Mouse (Mus musculus) forebrain, embryonic 11.5 days (tissue): Measurements from ENCODE around the gene Cxcr5. TPM values are rescaled to one million over a fixed set of nuclear protein-coding genes. Genes with fewer than 3 reads are reported as not detected.

ENCODE experiments used
- ATAC-seq: fragments of 200-750 bp; cut with Nextera tagmentation; replicated peaks from 2 replicates; pipeline ENCODE4 v1.8.0; 2017; ENCODE audit warnings: moderate TSS enrichment; ENCODE audit not compliant: low FRiP score
- DNase-seq: peaks from one replicate; pipeline ENCODE4 v3.0.0-alpha.2; 2017; ENCODE audit warnings: low spot score
- H3K27ac ChIP-seq: fragments of 300-500 bp; sonication (generic); 2 replicates; pipeline ENCODE4 v1.5.1; 2014; ENCODE audit warnings: low read depth, low read length
- H3K27me3 ChIP-seq: fragments of 300-500 bp; sonication (generic); 2 replicates; pipeline ENCODE4 v1.6.1; 2014; ENCODE audit warnings: mild to moderate bottlenecking, low read length, mixed read lengths; ENCODE audit not compliant: control insufficient read depth, insufficient read depth
- H3K36me3 ChIP-seq: fragments of 300-500 bp; sonication (generic); 2 replicates; pipeline ENCODE4 v1.6.1; 2014; ENCODE audit warnings: mild to moderate bottlenecking, low read length, moderate library complexity, mixed read lengths; ENCODE audit not compliant: control insufficient read depth, insufficient read depth
- H3K4me1 ChIP-seq: fragments of 300-500 bp; sonication (generic); replicated peaks from 2 replicates; pipeline ENCODE4 v1.6.1; 2014; ENCODE audit warnings: low read length, mixed read lengths; ENCODE audit not compliant: control insufficient read depth, insufficient read depth
- H3K4me2 ChIP-seq: fragments of 300-500 bp; sonication (generic); 2 replicates; pipeline ENCODE4 v1.6.1; 2014; ENCODE audit warnings: low read depth, mild to moderate bottlenecking, low read length, moderate library complexity, mixed read lengths; ENCODE audit not compliant: severe bottlenecking
- H3K4me3 ChIP-seq: fragments of 300-500 bp; sonication (generic); 2 replicates; pipeline ENCODE4 v1.5.1; 2014; ENCODE audit warnings: low read depth, low read length
- H3K9ac ChIP-seq: fragments of 300-500 bp; sonication (generic); 2 replicates; pipeline ENCODE4 v1.6.1; 2014; ENCODE audit warnings: low read length
- H3K9me3 ChIP-seq: fragments of 300-500 bp; sonication (generic); 2 replicates; pipeline ENCODE4 v1.6.1; 2016; ENCODE audit warnings: low read length, mixed read lengths; ENCODE audit not compliant: control insufficient read depth
- WGBS: fragments of 180-500 bp; shearing (Covaris S2); extraction: QIAGEN DNeasy Blood & Tissue Kit; methylation state at CpG from one replicate; pipeline ENCODE4 v1.1.7; 2014; 5-methylcytosine and 5-hydroxymethylcytosine counted together
- polyA plus RNA-seq: library from polyadenylated mRNA; unstranded; fragments of >200 nt; fragmentation: Nextera tagmentation; extraction: Ambion mirVana; gene quantifications from 2 replicates; pipeline ENCODE4 v1.2.1, GENCODE M21; 2014

The Cxcr5 gene
- polyA plus RNA-seq, 1 experiment from 2014 or later: 0.09 TPM

- H3K9me3 ChIP-seq: no peaks in the 10 kb centered on the region
- peak overlapping the region; percentile 31 for H3K4me2 ChIP-seq
- H3K27me3 ChIP-seq: no peaks in the 10 kb centered on the region
- DNase-seq (no peak), ATAC-seq (no peak)
- peaks cover 56% of the 10 kb centered on the region for H3K4me1 ChIP-seq
- H3K4me3 ChIP-seq: no peak overlapping the region; the same call in 1 of the 2 replicates
- H3K36me3 ChIP-seq: no peaks in the 10 kb centered on the region
- H3K27ac ChIP-seq: no peak overlapping the region; the same call in 1 of the 2 replicates
- peak overlapping the region; percentile 32; the same call in 1 of the 2 replicates for H3K9ac ChIP-seq
- WGBS: 26% methylated on average over 15 of the region's 15 CpGs
Measured at GRCm38 (mm10) chr9:44486741-44487421, 74.8 kb downstream of the Cxcr5 start.

GRCm38 (mm10) chr9:44486335-44486734 is 75.3 kb downstream of the Cxcr5 start:
- no peaks in the 10 kb centered on the region for H3K9me3 ChIP-seq
- H3K9ac ChIP-seq: peak overlapping the region; percentile 32; the same call in 1 of the 2 replicates
- whole genome bisulfite sequencing: 26% methylated on average over 3 of the region's 3 CpGs
- no peak overlapping the region for H3K4me3 ChIP-seq
- ATAC-seq: no peak
- DNase-seq: no peak
- no peaks in the 10 kb centered on the region for H3K27me3 ChIP-seq
- H3K36me3 ChIP-seq: no peaks in the 10 kb centered on the region
- no peak overlapping the region for H3K27ac ChIP-seq
- peak overlapping the region; percentile 24; the same call in 1 of the 2 replicates for H3K4me2 ChIP-seq
- H3K4me1 ChIP-seq: peaks cover 56% of the 10 kb centered on the region

DNA sequence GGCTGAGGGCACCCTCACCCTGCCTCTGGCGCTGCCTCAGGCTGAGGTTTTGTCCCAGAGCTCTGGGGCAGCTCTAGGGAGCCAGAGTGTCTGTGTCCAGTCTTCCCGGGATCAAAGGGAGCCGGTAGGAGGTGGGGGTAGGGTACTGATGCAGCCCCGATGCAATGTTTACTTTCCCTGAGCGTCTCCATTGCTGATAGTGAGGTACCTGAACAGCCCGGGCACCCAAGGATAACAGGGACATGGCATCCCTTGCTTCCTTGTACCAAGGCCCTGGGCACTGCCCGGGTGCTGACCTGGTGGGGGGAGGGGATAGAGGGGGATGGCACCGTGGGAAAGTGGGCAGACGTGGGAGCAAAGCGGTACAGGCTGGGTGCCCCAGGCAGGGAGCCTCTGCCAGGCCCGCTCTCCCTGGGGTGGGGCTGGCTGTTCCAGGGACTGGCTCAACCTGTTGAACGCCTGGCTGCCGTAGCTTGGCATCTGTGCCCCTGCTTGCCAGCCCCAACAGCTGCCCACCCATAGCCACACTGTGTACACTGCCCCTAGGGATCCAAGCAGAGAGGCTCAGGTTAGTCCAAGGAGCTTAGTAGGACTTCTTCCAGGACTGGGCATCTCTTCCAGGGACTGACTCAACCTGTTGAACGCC is 76.0 kb downstream of the Cxcr5 start:
- Histone ChIP-seq H3K9ac (no peak overlapping the region; the same call in 1 of the 2 replicates), H3K27ac (no peak overlapping the region), H3K36me3 (no peaks in the 10 kb centered on the region), H3K27me3 (no peaks in the 10 kb centered on the region), H3K4me1 (peaks cover 55% of the 10 kb centered on the region), H3K4me3 (peak overlapping the region; percentile 96), H3K4me2 (peak overlapping the region; percentile 89), H3K9me3 (no peaks in the 10 kb centered on the region)
- ATAC-seq (no peak), DNase-seq (no peak)
- 36% methylated on average over 14 of the region's 14 CpGs for WGBS

GRCm38 (mm10) chr9:44485105-44485515 is 76.6 kb downstream of the Cxcr5 start:
- WGBS: 33% methylated on average over 6 of the region's 6 CpGs
- Histone ChIP-seq H3K9me3 (no peaks in the 10 kb centered on the region), H3K27ac (no peak overlapping the region), H3K4me3 (peak overlapping the region; percentile 96; the same call in 1 of the 2 replicates), H3K4me2 (peak overlapping the region; percentile 89), H3K4me1 (peaks cover 50% of the 10 kb centered on the region), H3K27me3 (no peaks in the 10 kb centered on the region), H3K9ac (no peak overlapping the region), H3K36me3 (no peaks in the 10 kb centered on the region)
- ATAC-seq: no peak
- no peak for DNase-seq

- ATAC-seq (no peak), DNase-seq (no peak)
- Histone ChIP-seq H3K9ac (peak overlapping the region; percentile 89; the same call in 1 of the 2 replicates), H3K4me1 (peaks cover 44% of the 10 kb centered on the region), H3K27me3 (no peaks in the 10 kb centered on the region), H3K4me3 (peak overlapping the region; percentile 96), H3K36me3 (no peaks in the 10 kb centered on the region), H3K9me3 (no peaks in the 10 kb centered on the region), H3K4me2 (peak overlapping the region; percentile 89), H3K27ac (no peak overlapping the region)
- 45% methylated on average over 7 of the region's 7 CpGs for WGBS
Measured at GRCm38 (mm10) chr9:44484311-44485104, 77.2 kb downstream of the Cxcr5 start.

- H3K9me3 ChIP-seq: no peaks in the 10 kb centered on the region
- under 1% methylated on average over 12 of the region's 12 CpGs for WGBS
- peak overlapping the region; percentile 90; the same call in 1 of the 2 replicates for H3K27ac ChIP-seq
- H3K4me3 ChIP-seq: peak overlapping the region; percentile 96
- H3K27me3 ChIP-seq: no peaks in the 10 kb centered on the region
- H3K9ac ChIP-seq: peak overlapping the region; percentile 89
- ATAC-seq (peak; percentile 25; the same call in 1 of the 2 replicates), DNase-seq (peak; percentile 83)
- H3K4me1 ChIP-seq: peaks cover 34% of the 10 kb centered on the region
- H3K4me2 ChIP-seq: peak overlapping the region; percentile 89
- H3K36me3 ChIP-seq: no peaks in the 10 kb centered on the region
Measured at GRCm38 (mm10) chr9:44483510-44484044, 78.1 kb downstream of the Cxcr5 start.

DNA sequence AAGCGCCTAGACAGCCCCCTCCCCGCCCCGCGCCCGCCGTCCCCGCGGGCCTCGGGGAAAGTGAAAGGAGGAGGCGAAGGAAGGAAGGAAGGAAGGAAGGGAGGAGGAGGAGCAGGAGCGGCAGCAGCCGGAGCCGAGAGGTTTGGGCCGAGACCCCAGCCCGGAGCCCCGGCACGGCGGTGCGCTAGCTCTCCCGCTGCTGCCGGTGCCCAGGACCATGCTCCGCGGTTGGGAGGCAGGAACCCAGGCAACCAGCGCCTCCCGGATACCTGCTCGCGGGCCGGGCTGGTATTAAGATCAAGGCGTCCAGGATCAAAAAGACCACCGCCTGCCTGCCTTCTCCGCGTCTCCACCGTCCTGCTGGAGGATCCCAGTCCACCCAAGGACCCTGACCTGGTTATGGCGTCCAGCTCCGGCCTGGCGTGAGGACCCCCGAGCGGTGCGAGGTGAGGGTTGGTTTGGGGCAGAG is 78.6 kb downstream of the Cxcr5 start:
- Histone ChIP-seq H3K4me1 (peaks cover 32% of the 10 kb centered on the region), H3K27ac (peak overlapping the region; percentile 90), H3K9me3 (no peaks in the 10 kb centered on the region), H3K4me2 (peak overlapping the region; percentile 89), H3K27me3 (no peaks in the 10 kb centered on the region), H3K36me3 (no peaks in the 10 kb centered on the region), H3K9ac (peak overlapping the region; percentile 89), H3K4me3 (peak overlapping the region; percentile 96)
- 0% methylated on average over 32 of the region's 39 CpGs for WGBS
- no peak for ATAC-seq
- DNase-seq: no peak

DNA sequence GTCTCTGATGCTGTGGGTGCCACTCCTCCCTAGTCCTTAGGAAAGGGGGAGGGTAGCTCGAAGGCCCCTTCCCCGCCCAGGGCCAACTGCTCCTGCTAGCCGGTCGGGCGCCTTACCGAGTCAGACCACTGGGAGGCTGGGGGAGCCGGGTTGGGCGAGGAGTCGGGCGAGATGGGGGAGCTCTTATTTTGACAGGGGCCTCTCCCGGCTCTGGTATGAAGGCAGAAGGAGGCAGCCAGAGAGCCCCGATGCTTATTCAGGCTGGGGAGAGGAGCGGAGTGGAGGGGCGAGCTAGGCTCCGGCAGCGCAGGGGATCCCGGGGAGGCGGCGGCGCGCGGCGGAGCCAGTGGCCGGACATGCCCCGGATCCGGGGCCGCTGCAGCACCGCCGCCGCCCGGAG is 79.1 kb downstream of the Cxcr5 start, which contains the start of gene Bcl9l:
TSS of gene Bcl9l (plus strand) at position 274 of the 400 bp plus-strand sequence.
- Histone ChIP-seq H3K9me3 (no peaks in the 10 kb centered on the region), H3K27me3 (no peaks in the 10 kb centered on the region), H3K27ac (peak within 1 kb of the TSS; percentile 90), H3K4me3 (peak within 1 kb of the TSS; percentile 96), H3K4me1 (peaks cover 32% of the 10 kb centered on the region), H3K4me2 (peak within 1 kb of the TSS; percentile 89), H3K9ac (peak within 1 kb of the TSS; percentile 89), H3K36me3 (no peaks in the 10 kb centered on the region)
- ATAC-seq (peak; percentile 63), DNase-seq (peak; percentile 98)
- 0% methylated on average over 31 of the region's 31 CpGs for WGBS
